26 mouse cellular contexts compared by ENCODE assay signal in the genomic region with DNA sequence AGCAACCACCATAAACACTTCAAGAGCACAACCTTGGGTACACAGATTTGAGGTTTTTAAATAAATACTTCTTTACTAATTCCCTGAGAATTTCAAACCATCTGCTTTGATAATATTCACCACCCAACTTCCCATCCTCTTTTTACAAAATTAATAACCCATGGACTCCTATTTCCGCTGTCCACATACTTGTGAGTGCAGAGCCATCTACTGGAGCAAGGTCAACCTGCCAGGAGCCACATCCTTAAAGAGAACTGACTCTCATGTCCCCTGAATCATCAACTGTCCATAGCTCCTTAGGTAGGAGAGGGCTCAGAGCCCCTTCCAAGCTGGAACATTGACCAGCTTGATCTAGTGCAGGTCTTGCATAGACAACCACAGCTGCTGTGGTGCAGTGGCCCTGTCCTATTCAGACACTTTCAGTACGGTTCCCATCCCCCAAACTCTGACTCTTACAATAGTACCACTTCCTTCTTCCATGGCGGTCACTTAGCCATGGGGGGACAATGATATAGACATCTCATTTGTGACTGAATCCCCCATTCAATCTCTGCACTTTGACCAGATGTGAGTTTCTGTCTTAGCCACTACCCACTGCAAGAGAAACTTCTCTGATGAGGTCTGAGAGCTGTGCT. TPM values are rescaled to one million over a fixed set of nuclear protein-coding genes. Genes with fewer than 3 reads are reported as not detected.
DNase-seq lines count a peak whose midpoint lies in the region; ATAC-seq and TF ChIP-seq lines count a peak whose summit lies in the region.
"Had no signal": no experiment of that assay in that cellular context is flagged by ENCODE, and none has a peak within 500 bp of the region (broad histone marks: within the 10 kb centered on the region; RNA-seq: fewer than 3 reads in every experiment).

No protein-coding gene starts in this region.

- no peaks in the 10 kb centered on the region for H3K36me3 ChIP-seq in heart, embryonic 11.5 days (ENCODE audit: control insufficient read depth, insufficient read depth, low read length)
- H3K36me3 ChIP-seq in liver, adult 2 months (ENCODE audit: control insufficient read depth, insufficient read depth, low read length), result no peaks in the 10 kb centered on the region
- H3K36me3 ChIP-seq in liver, embryonic 11.5 days (ENCODE audit: control insufficient read depth, insufficient read depth, low read length), result no peaks in the 10 kb centered on the region
- H3K36me3 ChIP-seq in CH12.LX (replicated peaks in 1 of 2; ENCODE audit: control insufficient read depth in 1 of 2, insufficient read depth in 1 of 2, low read length in 1 of 2), result peaks cover 0 to 3% of the 10 kb centered on the region in 2 experiments
- no peaks in the 10 kb centered on the region for H3K36me3 ChIP-seq in macrophage (ENCODE audit: inconsistent target)
- H3K36me3 ChIP-seq: embryonic facial prominence, embryonic 12.5 days; forebrain, embryonic 12.5 days; heart, embryonic 10.5 days; heart, embryonic 15.5 days; hindbrain, embryonic 10.5 days; hindbrain, embryonic 15.5 days had no signal

- TF ChIP-seq RAD21 in CH12.LX (IDR thresholded peaks at IDR 0.05; ENCODE audit: low read depth, low read length), result peak; percentile 43

- no peaks in the 10 kb centered on the region for H3K4me1 ChIP-seq in heart, embryonic 11.5 days (ENCODE audit: control insufficient read depth, insufficient read depth, low read length)
- no peaks in the 10 kb centered on the region for H3K4me1 ChIP-seq in liver, adult 2 months (ENCODE audit: control insufficient read depth, insufficient read depth, low read length)
- H3K4me1 ChIP-seq in liver, embryonic 11.5 days (replicated peaks; ENCODE audit: control insufficient read depth, insufficient read depth, low read length), result no peaks in the 10 kb centered on the region
- H3K4me1 ChIP-seq in CH12.LX (ENCODE audit: control insufficient read depth in 1 of 2, insufficient read depth in 2 of 2), result peaks cover 13 to 47% of the 10 kb centered on the region in 2 experiments
- H3K4me1 ChIP-seq: embryonic facial prominence, embryonic 12.5 days; forebrain, embryonic 12.5 days; heart, embryonic 10.5 days; heart, embryonic 15.5 days; hindbrain, embryonic 10.5 days; hindbrain, embryonic 15.5 days had no signal

- in situ Hi-C loops in CH12.LX (cut with MboI; ENCODE audit: low pct_ligation_motif_present, low pct_unique_long_range_greater_than_20kb, low sequenced_read_pairs), result no loop called here

- no peak overlapping the region for H3K4me2 ChIP-seq in heart, embryonic 11.5 days
- no peak overlapping the region for H3K4me2 ChIP-seq in liver, embryonic 11.5 days
- H3K4me2 ChIP-seq in CH12.LX (ENCODE audit: insufficient read depth, low read depth, poor library complexity, severe bottlenecking), result no peak overlapping the region
- H3K4me2 ChIP-seq: embryonic facial prominence, embryonic 12.5 days; forebrain, embryonic 12.5 days; heart, embryonic 15.5 days; hindbrain, embryonic 15.5 days had no signal

- H3K4me3 ChIP-seq in heart, embryonic 11.5 days (ENCODE audit: low read depth, low read length), result no peak overlapping the region
- no peak overlapping the region for H3K4me3 ChIP-seq in liver, adult 2 months (ENCODE audit: insufficient read depth, low read depth, low read length)
- H3K4me3 ChIP-seq in liver, embryonic 11.5 days (ENCODE audit: low read depth, low read length), result no peak overlapping the region
- H3K4me3 ChIP-seq in CH12.LX (replicated peaks in 1 of 3; ENCODE audit: low read depth in 2 of 3, low read length in 2 of 3, poor library complexity in 1 of 3), result no peak overlapping the region
- no peak overlapping the region for H3K4me3 ChIP-seq in macrophage (ENCODE audit: inconsistent target)
- no peak overlapping the region for H3K4me3 ChIP-seq in gastrocnemius, adult 2 months
- H3K4me3 ChIP-seq: embryonic facial prominence, embryonic 12.5 days; forebrain, embryonic 12.5 days; heart, embryonic 10.5 days; heart, embryonic 15.5 days; hindbrain, embryonic 10.5 days; hindbrain, embryonic 15.5 days had no signal

- WGBS in heart, embryonic 11.5 days (ENCODE audit: insufficient replicate concordance), result 70% methylated on average over 3 of the region's 3 CpGs
- WGBS in liver, adult 2 months, result 71% methylated on average over 3 of the region's 3 CpGs
- WGBS in liver, embryonic 11.5 days, result 66% methylated on average over 3 of the region's 3 CpGs
- WGBS in macrophage (ENCODE audit: missing documents), result 32% methylated on average over 3 of the region's 3 CpGs

- H3K9ac ChIP-seq in heart, embryonic 11.5 days (ENCODE audit: low read depth, low read length), result no peak overlapping the region
- H3K9ac ChIP-seq in liver, adult 2 months (ENCODE audit: low read depth, low read length), result no peak overlapping the region
- no peak overlapping the region for H3K9ac ChIP-seq in liver, embryonic 11.5 days (ENCODE audit: low read depth, low read length)
- H3K9ac ChIP-seq in CH12.LX (ENCODE audit: insufficient read depth, low read depth), result no peak overlapping the region
- H3K9ac ChIP-seq: embryonic facial prominence, embryonic 12.5 days; forebrain, embryonic 12.5 days; heart, embryonic 15.5 days; hindbrain, embryonic 15.5 days had no signal

- no peaks in the 10 kb centered on the region for H3K27me3 ChIP-seq in heart, embryonic 11.5 days (ENCODE audit: control insufficient read depth, insufficient read depth, low read length)
- no peaks in the 10 kb centered on the region for H3K27me3 ChIP-seq in liver, adult 2 months (ENCODE audit: control insufficient read depth, insufficient read depth, low read length)
- H3K27me3 ChIP-seq in liver, embryonic 11.5 days (replicated peaks; ENCODE audit: control insufficient read depth, insufficient read depth, low read length), result no peaks in the 10 kb centered on the region
- no peaks in the 10 kb centered on the region for H3K27me3 ChIP-seq in CH12.LX (replicated peaks)
- H3K27me3 ChIP-seq: embryonic facial prominence, embryonic 12.5 days; forebrain, embryonic 12.5 days; heart, embryonic 15.5 days; hindbrain, embryonic 15.5 days had no signal

- TF ChIP-seq POLR2A in liver, adult 2 months (IDR thresholded peaks at IDR 0.05; ENCODE audit: extremely low read depth, insufficient read depth, low read length), result no peak
- no peak for TF ChIP-seq POLR2A in CH12.LX (IDR thresholded peaks at IDR 0.05; ENCODE audit: low read depth, low read length)

- intact Hi-C loops in gastrocnemius, adult 2 months (cut with DNase I), result no loop called here

- no peak overlapping the region for H3K27ac ChIP-seq in heart, embryonic 11.5 days (ENCODE audit: low read depth, low read length)
- H3K27ac ChIP-seq in liver, adult 2 months (replicated peaks; ENCODE audit: insufficient read depth, low read depth, low read length), result no peak overlapping the region
- no peak overlapping the region for H3K27ac ChIP-seq in liver, embryonic 11.5 days (ENCODE audit: low read depth, low read length)
- no peak overlapping the region for H3K27ac ChIP-seq in CH12.LX (ENCODE audit: insufficient read depth, low read depth)
- H3K27ac ChIP-seq in macrophage, result peak overlapping the region; percentile 63
- no peak overlapping the region for H3K27ac ChIP-seq in gastrocnemius, adult 2 months
- H3K27ac ChIP-seq: embryonic facial prominence, embryonic 12.5 days; forebrain, embryonic 12.5 days; heart, embryonic 10.5 days; heart, embryonic 15.5 days; hindbrain, embryonic 10.5 days; hindbrain, embryonic 15.5 days had no signal

- peak; percentile 31; the same call in 1 of the 2 replicates for TF ChIP-seq EP300 in CH12.LX (IDR thresholded peaks at IDR 0.05; ENCODE audit: low read length)

- H3K79me2 ChIP-seq in liver, adult 2 months (ENCODE audit: control insufficient read depth, insufficient read depth, low read length), result no peaks in the 10 kb centered on the region
- no peaks in the 10 kb centered on the region for H3K79me2 ChIP-seq in CH12.LX (replicated peaks; ENCODE audit: control insufficient read depth, extremely low read depth, insufficient read depth, poor library complexity, severe bottlenecking)
- no peaks in the 10 kb centered on the region for H3K79me2 ChIP-seq in macrophage (ENCODE audit: inconsistent target)

- no peak for ATAC-seq in heart, embryonic 11.5 days (replicated peaks; ENCODE audit: insufficient number of reproducible peaks, low FRiP score, low TSS enrichment)
- ATAC-seq in liver, embryonic 11.5 days (replicated peaks; ENCODE audit: low FRiP score), result no peak
- ATAC-seq in erythroid progenitor cell, adult 5-6 weeks (replicated peaks; ENCODE audit: low FRiP score, poor library complexity, severe bottlenecking), result no peak
- ATAC-seq: forebrain, embryonic 16.5 days had no signal

- dilution Hi-C loops in CH12.LX (cut with MboI; ENCODE audit: extremely low pct_ligation_motif_present, extremely low pct_unique_long_range_greater_than_20kb, low sequenced_read_pairs), result no loop called here

- DNase-seq in heart, adult 11 months, result peak; percentile 86
- peak; percentile 8 for DNase-seq in liver, adult 2 months (ENCODE audit: extremely low read depth, low read depth, low spot score)
- DNase-seq in liver, embryonic 11.5 days (ENCODE audit: low spot score), result no peak
- peak; percentile 53 for DNase-seq in CH12.LX (ENCODE audit: extremely low read depth)
- no peak for DNase-seq in gastrocnemius, adult 2 months
- DNase-seq: adrenal gland, adult 2 months; adrenal gland, postnatal 25 days; cerebellum, adult 11 months; cerebellum, adult 8-10 months; cerebellum, postnatal 14 days; embryo, embryonic 11 days; gastrocnemius, postnatal 14 days; heart, postnatal 14 days had no signal

- TF ChIP-seq CTCF in liver, adult 2 months (IDR thresholded peaks at IDR 0.05; ENCODE audit: low read depth, low read length), result no peak
- peak in 1 of 2 experiments; percentile 53; a peak in 2 of 4 replicates for TF ChIP-seq CTCF in CH12.LX (conservative IDR thresholded peaks at IDR 0.05 in 1 of 2, IDR thresholded peaks at IDR 0.05 in 1 of 2; ENCODE audit: low read depth in 2 of 2, low read length in 2 of 2)
- no peak for TF ChIP-seq CTCF in gastrocnemius, adult 2 months (IDR thresholded peaks at IDR 0.05)

- H3K9me3 ChIP-seq in heart, embryonic 11.5 days (replicated peaks; ENCODE audit: control insufficient read depth, low read length), result no peaks in the 10 kb centered on the region
- no peaks in the 10 kb centered on the region for H3K9me3 ChIP-seq in liver, embryonic 11.5 days (ENCODE audit: control insufficient read depth, low read length)
- no peaks in the 10 kb centered on the region for H3K9me3 ChIP-seq in CH12.LX (replicated peaks; ENCODE audit: low read length)
- H3K9me3 ChIP-seq: embryonic facial prominence, embryonic 12.5 days; forebrain, embryonic 12.5 days; heart, embryonic 10.5 days; heart, embryonic 15.5 days; hindbrain, embryonic 10.5 days; hindbrain, embryonic 15.5 days had no signal

RNA-seq across cellular contexts. Expression of a gene that starts 9.2 kb away (rescaled TPM):
- polyA plus RNA-seq in heart, embryonic 11.5 days (2014; fragmentation: Nextera tagmentation; extraction: Ambion mirVana), result not detected in 2 replicates
- 0.09 TPM in 1 of 2 replicates, not detected in the other for total RNA-seq in liver, adult 2 months (2014; rRNA removed)
- 0.05 TPM in 1 of 2 replicates, not detected in the other for polyA plus RNA-seq in liver, adult 2 months (2012; rRNA removed)
- polyA plus RNA-seq in liver, embryonic 11.5 days (2014; fragmentation: Nextera tagmentation; extraction: Ambion mirVana), result not detected in 2 replicates
- 1.1 and 1.2 TPM in 2 replicates for total RNA-seq in CH12.LX (2012; rRNA removed)
- total RNA-seq in CH12.LX (2014; rRNA removed), result 1.9 and 2.0 TPM in 2 replicates
- polyA plus RNA-seq in CH12.LX (2012; ENCODE audit: insufficient read length, low read depth), result 4.8 and 5.6 TPM in 2 replicates
- total RNA-seq in macrophage (2018; cell fraction: chromatin; rRNA removed), result 1 to 10 TPM in 2 of 26 experiments, under 1 TPM in 14, not detected in 10; 0.25 to 1.3 (median 0.33) TPM
- under 1 TPM in 24 of 26 experiments, not detected in 2; 0.03 to 0.19 (median 0.09) TPM for total RNA-seq in macrophage (2018; cell fraction: cytosol; rRNA removed)
- total RNA-seq in macrophage (2018; cell fraction: nucleus; rRNA removed), result under 1 TPM in 17 of 26 experiments, not detected in 9; 0.22 to 0.60 (median 0.39) TPM
- 0.12 to 0.34 TPM (median 0.14 TPM) in 3 replicates for polyA plus RNA-seq in macrophage (2018)
- under 1 TPM; 0.18 to 0.20 TPM for total RNA-seq in gastrocnemius, adult 2 months (2021)
- total RNA-seq in erythroid progenitor cell, adult 5-6 weeks (2015; ENCODE audit: low replicate concordance), result not detected in 2 replicates
- total RNA-seq in erythroid progenitor cell, adult 5-6 weeks (2017; ENCODE audit: low replicate concordance), result not detected in 2 replicates
- total RNA-seq: common myeloid progenitor, adult 5-6 weeks; ES-E14 had no signal
- polyA plus RNA-seq: embryonic facial prominence, embryonic 12.5 days; forebrain, embryonic 12.5 days; forebrain, embryonic 16.5 days; frontal cortex, adult 2 months; heart, embryonic 10.5 days; heart, embryonic 15.5 days; hindbrain, embryonic 10.5 days had no signal

RNA-seq across cellular contexts. Expression of a gene that starts 13.1 kb away (rescaled TPM):
- not detected in 2 replicates for polyA plus RNA-seq in heart, embryonic 11.5 days (2014; fragmentation: Nextera tagmentation; extraction: Ambion mirVana)
- total RNA-seq in liver, adult 2 months (2014; rRNA removed), result not detected in 2 replicates
- not detected in 2 replicates for polyA plus RNA-seq in liver, adult 2 months (2012; rRNA removed)
- not detected in 2 replicates for polyA plus RNA-seq in liver, embryonic 11.5 days (2014; fragmentation: Nextera tagmentation; extraction: Ambion mirVana)
- total RNA-seq in CH12.LX (2012; rRNA removed) (0.08 TPM in 1 of 2 replicates, not detected in the other), CH12.LX (2014; rRNA removed) (0.14 TPM in 1 of 2 replicates, not detected in the other)
- polyA plus RNA-seq in CH12.LX (2012; ENCODE audit: insufficient read length, low read depth) (0.11 TPM in 1 of 2 replicates, not detected in the other), macrophage (2018) (not detected in 3 replicates)
- not detected for total RNA-seq in macrophage (2018; cell fraction: chromatin; rRNA removed)
- not detected for total RNA-seq in macrophage (2018; cell fraction: cytosol; rRNA removed)
- total RNA-seq in macrophage (2018; cell fraction: nucleus; rRNA removed), result not detected
- not detected for total RNA-seq in gastrocnemius, adult 2 months (2021)
- not detected in 2 replicates for total RNA-seq in erythroid progenitor cell, adult 5-6 weeks (2015; ENCODE audit: low replicate concordance)
- not detected in 2 replicates for total RNA-seq in erythroid progenitor cell, adult 5-6 weeks (2017; ENCODE audit: low replicate concordance)
- total RNA-seq: adrenal gland, adult 2 months; adrenal gland, postnatal 25 days; common myeloid progenitor, adult 5-6 weeks; ES-E14; gastrocnemius, postnatal 14 days; heart, postnatal 14 days had no signal
- polyA plus RNA-seq: adrenal gland, adult 2 months; embryonic facial prominence, embryonic 12.5 days; forebrain, embryonic 12.5 days; forebrain, embryonic 16.5 days; frontal cortex, adult 2 months; heart, embryonic 10.5 days; heart, embryonic 15.5 days; hindbrain, embryonic 10.5 days; hindbrain, embryonic 15.5 days had no signal

RNA-seq across cellular contexts. Expression of a gene that starts 34.8 kb away (rescaled TPM):
- polyA plus RNA-seq in heart, embryonic 11.5 days (2014; fragmentation: Nextera tagmentation; extraction: Ambion mirVana), result not detected in 2 replicates
- total RNA-seq in liver, adult 2 months (2014; rRNA removed), result not detected in 2 replicates
- polyA plus RNA-seq in liver, adult 2 months (2012; rRNA removed), result 0.06 TPM in 1 of 2 replicates, not detected in the other
- 0.41 TPM in 1 of 2 replicates, not detected in the other for polyA plus RNA-seq in liver, embryonic 11.5 days (2014; fragmentation: Nextera tagmentation; extraction: Ambion mirVana)
- not detected in 2 replicates for total RNA-seq in CH12.LX (2012; rRNA removed)
- 0.28 TPM in 1 of 2 replicates, not detected in the other for total RNA-seq in CH12.LX (2014; rRNA removed)
- polyA plus RNA-seq in CH12.LX (2012; ENCODE audit: insufficient read length, low read depth), result 0.83 and 1.0 TPM in 2 replicates
- 1 to 10 TPM in 23 of 26 experiments, under 1 TPM in 2, not detected in 1; 0.75 to 4.5 (median 1.7) TPM for total RNA-seq in macrophage (2018; cell fraction: chromatin; rRNA removed)
- total RNA-seq in macrophage (2018; cell fraction: cytosol; rRNA removed), result under 1 TPM in 6 of 26 experiments, not detected in 20; 0.17 to 0.55 (median 0.25) TPM
- 1 to 10 TPM in 5 of 26 experiments, under 1 TPM in 9, not detected in 12; 0.51 to 2.2 (median 0.88) TPM for total RNA-seq in macrophage (2018; cell fraction: nucleus; rRNA removed)
- 0.40 TPM in 1 of 3 replicates, not detected in the others for polyA plus RNA-seq in macrophage (2018)
- total RNA-seq in gastrocnemius, adult 2 months (2021), result under 1 TPM in 1 of 2 experiments, not detected in 1; 0.43 TPM
- not detected in 2 replicates for total RNA-seq in erythroid progenitor cell, adult 5-6 weeks (2015; ENCODE audit: low replicate concordance)
- not detected in 2 replicates for total RNA-seq in erythroid progenitor cell, adult 5-6 weeks (2017; ENCODE audit: low replicate concordance)
- total RNA-seq: ES-E14 had no signal
- polyA plus RNA-seq: heart, embryonic 15.5 days had no signal

RNA-seq across cellular contexts. Expression of a gene that starts 38.3 kb away (rescaled TPM):
- not detected in 2 replicates for polyA plus RNA-seq in heart, embryonic 11.5 days (2014; fragmentation: Nextera tagmentation; extraction: Ambion mirVana)
- 0.09 and 0.13 TPM in 2 replicates for total RNA-seq in liver, adult 2 months (2014; rRNA removed)
- polyA plus RNA-seq in liver, adult 2 months (2012; rRNA removed), result 0.16 TPM in 1 of 2 replicates, not detected in the other
- not detected in 2 replicates for polyA plus RNA-seq in liver, embryonic 11.5 days (2014; fragmentation: Nextera tagmentation; extraction: Ambion mirVana)
- total RNA-seq in CH12.LX (2012; rRNA removed) (5.8 and 6.8 TPM in 2 replicates), CH12.LX (2014; rRNA removed) (10.9 and 12.2 TPM in 2 replicates)
- polyA plus RNA-seq in CH12.LX (2012; ENCODE audit: insufficient read length, low read depth) (10.2 and 11.4 TPM in 2 replicates), macrophage (2018) (0.08 to 0.53 TPM (median 0.17 TPM) in 3 replicates)
- not detected for total RNA-seq in macrophage (2018; cell fraction: chromatin; rRNA removed)
- total RNA-seq in macrophage (2018; cell fraction: cytosol; rRNA removed), result under 1 TPM; 0.03 to 0.52 (median 0.16) TPM
- under 1 TPM in 18 of 26 experiments, not detected in 8; 0.11 to 0.63 (median 0.27) TPM for total RNA-seq in macrophage (2018; cell fraction: nucleus; rRNA removed)
- not detected for total RNA-seq in gastrocnemius, adult 2 months (2021)
- not detected in 2 replicates for total RNA-seq in erythroid progenitor cell, adult 5-6 weeks (2015; ENCODE audit: low replicate concordance)
- not detected in 2 replicates for total RNA-seq in erythroid progenitor cell, adult 5-6 weeks (2017; ENCODE audit: low replicate concordance)
- total RNA-seq: adrenal gland, adult 2 months; adrenal gland, postnatal 25 days; common myeloid progenitor, adult 5-6 weeks; ES-E14; gastrocnemius, postnatal 14 days had no signal
- polyA plus RNA-seq: embryonic facial prominence, embryonic 12.5 days; forebrain, embryonic 12.5 days; forebrain, embryonic 16.5 days; frontal cortex, adult 2 months; heart, embryonic 10.5 days; heart, embryonic 15.5 days; hindbrain, embryonic 10.5 days had no signal

RNA-seq across cellular contexts. Expression of a gene that starts 58.1 kb away (rescaled TPM):
- polyA plus RNA-seq in heart, embryonic 11.5 days (2014; fragmentation: Nextera tagmentation; extraction: Ambion mirVana), result 1.5 and 2.3 TPM in 2 replicates
- 18.5 and 38.0 TPM in 2 replicates for total RNA-seq in liver, adult 2 months (2014; rRNA removed)
- polyA plus RNA-seq in liver, adult 2 months (2012; rRNA removed), result 23.3 and 39.5 TPM in 2 replicates
- 0.23 and 0.63 TPM in 2 replicates for polyA plus RNA-seq in liver, embryonic 11.5 days (2014; fragmentation: Nextera tagmentation; extraction: Ambion mirVana)
- total RNA-seq in CH12.LX (2012; rRNA removed), result 574 and 629 TPM in 2 replicates
- total RNA-seq in CH12.LX (2014; rRNA removed), result 511 and 534 TPM in 2 replicates
- 898 and 899 TPM in 2 replicates for polyA plus RNA-seq in CH12.LX (2012; ENCODE audit: insufficient read length, low read depth)
- total RNA-seq in macrophage (2018; cell fraction: chromatin; rRNA removed), result 10 to 100 TPM in 20 of 26 experiments, 1 to 10 TPM in 6; 3.1 to 43.8 (median 14.2) TPM
- 100 to 1,000 TPM in 18 of 26 experiments, 10 to 100 TPM in 8; 72.0 to 167 (median 122) TPM for total RNA-seq in macrophage (2018; cell fraction: cytosol; rRNA removed)
- total RNA-seq in macrophage (2018; cell fraction: nucleus; rRNA removed), result 100 to 1,000 TPM in 20 of 26 experiments, 10 to 100 TPM in 6; 59.0 to 237 (median 136) TPM
- polyA plus RNA-seq in macrophage (2018), result 73.4 to 224 TPM (median 73.4 TPM) in 3 replicates
- total RNA-seq in gastrocnemius, adult 2 months (2021), result 1 to 10 TPM; 3.4 to 4.9 TPM
- 7.2 and 8.4 TPM in 2 replicates for total RNA-seq in erythroid progenitor cell, adult 5-6 weeks (2015; ENCODE audit: low replicate concordance)
- 28.5 and 80.5 TPM in 2 replicates for total RNA-seq in erythroid progenitor cell, adult 5-6 weeks (2017; ENCODE audit: low replicate concordance)

Comparison
In these comparisons a context has a peak if more than half of its experiments do, and no peak if none do; other contexts are left out.
1. DNase-seq: peak in heart, adult 11 months (single experiment), liver, adult 2 months (single experiment) and CH12.LX (single experiment); none in liver, embryonic 11.5 days (single experiment) and gastrocnemius, adult 2 months (single experiment).